Mouse (Mus musculus) spleen, adult 2 months (tissue): Measurements from ENCODE around the gene Cul9.

Source experiments
- CTCF ChIP-seq: fragments of 200-500 bp; IDR thresholded peaks from 2 replicates; pipeline ENCODE4 v1.5.1; 2011; ENCODE audit warnings: mild to moderate bottlenecking, inconsistent platforms; ENCODE audit not compliant: insufficient read depth, insufficient read length, insufficient replicate concordance; ENCODE audit errors: extremely low read depth
- POLR2A ChIP-seq: fragments of 200-500 bp; IDR thresholded peaks from 2 replicates; pipeline ENCODE4 v1.6.1; 2011; ENCODE audit warnings: low read depth, low read length, inconsistent platforms

- no peak for TF ChIP-seq CTCF
- TF ChIP-seq POLR2A: no peak
These were observed 61.7 kb downstream of the Cul9 start for GRCm38 (mm10) chr17:46484461-46484875.
